8 mouse cellular contexts compared by ENCODE assay signal in genomic region chr11:117315309-117315708, GRCm38 (mm10).
DNase-seq lines count a peak whose midpoint lies in the region; ATAC-seq lines count a peak whose summit lies in the region.

No protein-coding gene starts in this region.

- no peak for DNase-seq in midbrain, embryonic 10.5 days (ENCODE audit: low spot score)
- DNase-seq in midbrain, embryonic 11.5 days (ENCODE audit: low spot score, missing footprints) = no peak
- peak; percentile 91 for DNase-seq in adrenal gland, postnatal 14 days
- peak; percentile 80 to 85 for DNase-seq in kidney, postnatal 4 days
- no peak for DNase-seq in embryo, embryonic 10.5 days (ENCODE audit: low spot score)
- DNase-seq in natural killer cell, adult 2 months (ENCODE audit: low spot score in 2 of 2) = no peak

- H3K4me3 ChIP-seq in midbrain, embryonic 10.5 days = no peak overlapping the region
- H3K4me3 ChIP-seq in midbrain, embryonic 11.5 days (ENCODE audit: low read depth, low read length) = no peak overlapping the region
- H3K4me3 ChIP-seq in heart, embryonic 11.5 days (ENCODE audit: low read depth, low read length) = no peak overlapping the region

- peak overlapping the region; percentile 63 for H3K27ac ChIP-seq in midbrain, embryonic 10.5 days (replicated peaks)
- no peak overlapping the region for H3K27ac ChIP-seq in midbrain, embryonic 11.5 days (ENCODE audit: low read depth, low read length)
- 0 out of 2 replicates have a peak overlapping the region, but pooled peaks have one; percentile 7 for H3K27ac ChIP-seq in heart, embryonic 11.5 days (ENCODE audit: low read depth, low read length)

- no peaks in the 10 kb centered on the region for H3K36me3 ChIP-seq in midbrain, embryonic 10.5 days
- H3K36me3 ChIP-seq in midbrain, embryonic 11.5 days (ENCODE audit: control insufficient read depth, insufficient read depth, low read length) = no peaks in the 10 kb centered on the region
- no peaks in the 10 kb centered on the region for H3K36me3 ChIP-seq in heart, embryonic 11.5 days (ENCODE audit: control insufficient read depth, insufficient read depth, low read length)

- peaks cover 97% of the 10 kb centered on the region for H3K4me1 ChIP-seq in midbrain, embryonic 10.5 days
- H3K4me1 ChIP-seq in midbrain, embryonic 11.5 days (ENCODE audit: control insufficient read depth, insufficient read depth, low read length) = peaks cover 44% of the 10 kb centered on the region
- peaks cover 89% of the 10 kb centered on the region for H3K4me1 ChIP-seq in heart, embryonic 11.5 days (ENCODE audit: control insufficient read depth, insufficient read depth, low read length)

- no peak for ATAC-seq in midbrain, embryonic 11.5 days (ENCODE audit: low FRiP score)
- no peak for ATAC-seq in heart, embryonic 11.5 days (replicated peaks; ENCODE audit: insufficient number of reproducible peaks, low FRiP score, low TSS enrichment)
- no peak for ATAC-seq in CD4-positive, CD25-positive, alpha-beta regulatory T cell, adult 4 months

- H3K4me2 ChIP-seq in midbrain, embryonic 11.5 days = no peak overlapping the region
- no peak overlapping the region for H3K4me2 ChIP-seq in heart, embryonic 11.5 days

- no peak overlapping the region for H3K9ac ChIP-seq in midbrain, embryonic 11.5 days (ENCODE audit: low read length)
- no peak overlapping the region for H3K9ac ChIP-seq in heart, embryonic 11.5 days (ENCODE audit: low read depth, low read length)

- H3K9me3 ChIP-seq in midbrain, embryonic 10.5 days (replicated peaks) = no peaks in the 10 kb centered on the region
- no peaks in the 10 kb centered on the region for H3K9me3 ChIP-seq in midbrain, embryonic 11.5 days (ENCODE audit: control insufficient read depth, low read length)
- H3K9me3 ChIP-seq in heart, embryonic 11.5 days (replicated peaks; ENCODE audit: control insufficient read depth, low read length) = no peaks in the 10 kb centered on the region

- 90% methylated on average over 11 of the region's 11 CpGs for WGBS in midbrain, embryonic 10.5 days
- WGBS in midbrain, embryonic 11.5 days = 90% methylated on average over 11 of the region's 11 CpGs
- 70% methylated on average over 11 of the region's 11 CpGs for WGBS in heart, embryonic 11.5 days (ENCODE audit: insufficient replicate concordance)

- no peaks in the 10 kb centered on the region for H3K27me3 ChIP-seq in midbrain, embryonic 10.5 days (ENCODE audit: low read depth, poor library complexity, severe bottlenecking)
- no peaks in the 10 kb centered on the region for H3K27me3 ChIP-seq in midbrain, embryonic 11.5 days (ENCODE audit: control insufficient read depth, insufficient read depth, low read length)
- H3K27me3 ChIP-seq in heart, embryonic 11.5 days (ENCODE audit: control insufficient read depth, insufficient read depth, low read length) = no peaks in the 10 kb centered on the region

Comparison
In these comparisons a context has a peak if more than half of its experiments do, and no peak if none do; other contexts are left out.
1. DNase-seq: peak in adrenal gland, postnatal 14 days (single experiment) and kidney, postnatal 4 days (2 of 2); none in midbrain, embryonic 10.5 days (single experiment), midbrain, embryonic 11.5 days (single experiment), embryo, embryonic 10.5 days (single experiment) and natural killer cell, adult 2 months (0 of 2).